Mouse (Mus musculus) forebrain, embryonic 11.5 days (tissue): ENCODE data around the gene Dmwd. TPM values are rescaled to one million over a fixed set of nuclear protein-coding genes. Genes with fewer than 3 reads are reported as not detected.

Source experiments
- ATAC-seq: fragments of 200-750 bp; cut with Nextera tagmentation; replicated peaks from 2 replicates; pipeline ENCODE4 v1.8.0; 2017; ENCODE audit warnings: moderate TSS enrichment; ENCODE audit not compliant: low FRiP score
- DNase-seq: peaks from one replicate; pipeline ENCODE4 v3.0.0-alpha.2; 2017; ENCODE audit warnings: low spot score
- H3K27ac ChIP-seq: fragments of 300-500 bp; sonication (generic); 2 replicates; pipeline ENCODE4 v1.5.1; 2014; ENCODE audit warnings: low read depth, low read length
- H3K27me3 ChIP-seq: fragments of 300-500 bp; sonication (generic); 2 replicates; pipeline ENCODE4 v1.6.1; 2014; ENCODE audit warnings: mild to moderate bottlenecking, low read length, mixed read lengths; ENCODE audit not compliant: control insufficient read depth, insufficient read depth
- H3K36me3 ChIP-seq: fragments of 300-500 bp; sonication (generic); 2 replicates; pipeline ENCODE4 v1.6.1; 2014; ENCODE audit warnings: mild to moderate bottlenecking, low read length, moderate library complexity, mixed read lengths; ENCODE audit not compliant: control insufficient read depth, insufficient read depth
- H3K4me1 ChIP-seq: fragments of 300-500 bp; sonication (generic); replicated peaks from 2 replicates; pipeline ENCODE4 v1.6.1; 2014; ENCODE audit warnings: low read length, mixed read lengths; ENCODE audit not compliant: control insufficient read depth, insufficient read depth
- H3K4me2 ChIP-seq: fragments of 300-500 bp; sonication (generic); 2 replicates; pipeline ENCODE4 v1.6.1; 2014; ENCODE audit warnings: low read depth, mild to moderate bottlenecking, low read length, moderate library complexity, mixed read lengths; ENCODE audit not compliant: severe bottlenecking
- H3K4me3 ChIP-seq: fragments of 300-500 bp; sonication (generic); 2 replicates; pipeline ENCODE4 v1.5.1; 2014; ENCODE audit warnings: low read depth, low read length
- H3K9ac ChIP-seq: fragments of 300-500 bp; sonication (generic); 2 replicates; pipeline ENCODE4 v1.6.1; 2014; ENCODE audit warnings: low read length
- H3K9me3 ChIP-seq: fragments of 300-500 bp; sonication (generic); 2 replicates; pipeline ENCODE4 v1.6.1; 2016; ENCODE audit warnings: low read length, mixed read lengths; ENCODE audit not compliant: control insufficient read depth
- WGBS: fragments of 180-500 bp; shearing (Covaris S2); extraction: QIAGEN DNeasy Blood & Tissue Kit; methylation state at CpG from one replicate; pipeline ENCODE4 v1.1.7; 2014; 5-methylcytosine and 5-hydroxymethylcytosine counted together
- polyA plus RNA-seq: library from polyadenylated mRNA; unstranded; fragments of >200 nt; fragmentation: Nextera tagmentation; extraction: Ambion mirVana; gene quantifications from 2 replicates; pipeline ENCODE4 v1.2.1, GENCODE M21; 2014

The Dmwd gene
- polyA plus RNA-seq, 1 experiment from 2014 or later = 20.9 TPM

GRCm38 (mm10) chr7:19094471-19094825 lies 18.4 kb downstream of the Dmwd start, which contains the start of gene Six5:
TSS of gene Six5 (plus strand) at chr7:19094594.
- H3K4me1 ChIP-seq = peaks cover 33% of the 10 kb centered on the region
- peak within 1 kb of the TSS; percentile 93 for H3K9ac ChIP-seq
- no peaks in the 10 kb centered on the region for H3K9me3 ChIP-seq
- ATAC-seq (no peak), DNase-seq (no peak)
- under 1% methylated on average over 23 of the region's 36 CpGs for WGBS
- peak within 1 kb of the TSS; percentile 97 for H3K27ac ChIP-seq
- no peaks in the 10 kb centered on the region for H3K36me3 ChIP-seq
- H3K4me3 ChIP-seq = peak within 1 kb of the TSS; percentile 72
- peaks cover 13% of the 10 kb centered on the region for H3K27me3 ChIP-seq
- H3K4me2 ChIP-seq = peak within 1 kb of the TSS; percentile 95

- Histone ChIP-seq H3K9me3 (no peaks in the 10 kb centered on the region), H3K27ac (peak overlapping the region; percentile 97), H3K9ac (peak overlapping the region; percentile 93), H3K4me1 (peaks cover 33% of the 10 kb centered on the region), H3K27me3 (peaks cover 13% of the 10 kb centered on the region), H3K4me2 (peak overlapping the region; percentile 95), H3K36me3 (no peaks in the 10 kb centered on the region), H3K4me3 (peak overlapping the region; percentile 72)
- ATAC-seq = no peak
- WGBS = under 1% methylated on average over 84 of the region's 87 CpGs
- DNase-seq = peak; percentile 86
Measured at GRCm38 (mm10) chr7:19094826-19095750, 19.1 kb downstream of the Dmwd start.

- ATAC-seq = no peak
Measured at GRCm38 (mm10) chr7:19095751-19096110, 19.7 kb downstream of the Dmwd start.

DNA sequence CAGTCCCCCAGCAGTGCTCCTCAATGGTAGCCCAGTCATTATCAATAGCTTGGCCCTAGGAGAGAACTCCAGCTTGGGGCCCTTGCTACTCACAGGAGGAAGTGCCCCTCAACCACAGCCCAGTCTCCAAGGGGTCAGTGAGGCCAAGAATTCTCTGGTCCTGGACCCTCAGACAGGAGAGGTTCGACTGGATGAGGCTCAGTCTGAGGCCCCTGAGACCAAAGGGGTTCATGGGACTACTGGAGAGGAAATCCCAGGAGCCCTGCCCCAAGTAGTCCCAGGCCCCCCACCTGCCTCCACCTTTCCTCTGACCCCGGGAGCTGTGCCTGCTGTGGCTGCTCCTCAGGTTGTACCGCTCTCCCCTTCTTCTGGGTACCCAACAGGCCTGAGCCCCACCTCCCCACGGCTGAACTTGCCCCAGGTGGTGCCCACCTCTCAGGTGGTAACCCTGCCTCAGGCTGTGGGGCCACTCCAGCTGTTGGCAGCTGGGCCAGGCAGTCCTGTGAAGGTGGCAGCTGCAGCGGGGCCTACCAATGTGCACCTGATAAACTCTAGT lies 20.5 kb downstream of the Dmwd start:
- ATAC-seq (no peak), DNase-seq (no peak)
- WGBS = 52% methylated on average over 5 of the region's 5 CpGs
- Histone ChIP-seq H3K36me3 (no peaks in the 10 kb centered on the region), H3K9ac (peak overlapping the region; percentile 93), H3K4me2 (peak overlapping the region; percentile 95), H3K4me1 (peaks cover 32% of the 10 kb centered on the region), H3K27me3 (peaks cover 4% of the 10 kb centered on the region), H3K9me3 (no peaks in the 10 kb centered on the region), H3K27ac (no peak overlapping the region), H3K4me3 (peak overlapping the region; percentile 72)

More at GRCm38 (mm10) chr7:19095751-19096110, 19.7 kb downstream of the Dmwd start:
- no peaks in the 10 kb centered on the region for H3K36me3 ChIP-seq
- no peaks in the 10 kb centered on the region for H3K9me3 ChIP-seq
- peaks cover 11% of the 10 kb centered on the region for H3K27me3 ChIP-seq
- 0 out of 2 replicates have a peak overlapping the region, but pooled peaks have one; percentile 12 for H3K27ac ChIP-seq
- under 1% methylated on average over 19 of the region's 19 CpGs for WGBS
- H3K4me3 ChIP-seq = peak overlapping the region; percentile 72
- peak overlapping the region; percentile 95 for H3K4me2 ChIP-seq
- DNase-seq = peak; percentile 86
- H3K4me1 ChIP-seq = peaks cover 33% of the 10 kb centered on the region
- peak overlapping the region; percentile 93 for H3K9ac ChIP-seq

DNA sequence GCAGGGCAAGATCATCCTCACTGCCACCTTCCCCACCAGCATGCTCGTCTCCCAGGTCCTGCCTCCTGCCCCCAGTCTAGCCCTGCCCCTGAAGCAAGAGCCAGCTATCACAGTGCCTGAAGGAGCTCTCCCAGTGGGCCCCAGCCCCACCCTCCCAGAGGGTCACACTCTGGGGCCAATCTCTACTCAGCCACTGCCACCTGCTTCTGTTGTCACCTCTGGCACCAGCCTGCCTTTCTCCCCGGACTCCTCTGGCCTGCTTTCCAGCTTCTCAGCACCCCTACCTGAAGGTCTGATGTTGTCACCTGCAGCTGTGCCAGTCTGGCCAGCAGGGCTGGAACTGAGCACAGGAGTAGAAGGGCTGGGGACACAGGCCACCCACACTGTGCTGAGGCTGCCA lies 21.2 kb downstream of the Dmwd start:
- H3K4me1 ChIP-seq = peaks cover 28% of the 10 kb centered on the region
- DNase-seq (no peak), ATAC-seq (no peak)
- H3K4me2 ChIP-seq = no peak overlapping the region
- no peak overlapping the region for H3K4me3 ChIP-seq
- H3K27ac ChIP-seq = no peak overlapping the region
- no peaks in the 10 kb centered on the region for H3K27me3 ChIP-seq
- H3K36me3 ChIP-seq = no peaks in the 10 kb centered on the region
- 66% methylated on average over 2 of the region's 2 CpGs for WGBS
- H3K9ac ChIP-seq = no peak overlapping the region
- H3K9me3 ChIP-seq = no peaks in the 10 kb centered on the region

- H3K27me3 ChIP-seq = no peaks in the 10 kb centered on the region
- no peak overlapping the region for H3K9ac ChIP-seq
- no peak overlapping the region for H3K4me2 ChIP-seq
- H3K27ac ChIP-seq = no peak overlapping the region
- no peak for DNase-seq
- no peaks in the 10 kb centered on the region for H3K36me3 ChIP-seq
- no peaks in the 10 kb centered on the region for H3K9me3 ChIP-seq
- no peak for ATAC-seq
- H3K4me3 ChIP-seq = no peak overlapping the region
- H3K4me1 ChIP-seq = peaks cover 22% of the 10 kb centered on the region
Measured at GRCm38 (mm10) chr7:19097863-19098262, 21.8 kb downstream of the Dmwd start.

GRCm38 (mm10) chr7:19098811-19099210 lies 22.8 kb downstream of the Dmwd start:
- H3K9ac ChIP-seq = no peak overlapping the region
- no peak overlapping the region for H3K4me3 ChIP-seq
- DNase-seq (no peak), ATAC-seq (no peak)
- H3K4me2 ChIP-seq = no peak overlapping the region
- no peaks in the 10 kb centered on the region for H3K9me3 ChIP-seq
- H3K27ac ChIP-seq = no peak overlapping the region
- H3K36me3 ChIP-seq = no peaks in the 10 kb centered on the region
- peaks cover 14% of the 10 kb centered on the region for H3K4me1 ChIP-seq
- WGBS = 61% methylated on average over 7 of the region's 7 CpGs
- H3K27me3 ChIP-seq = no peaks in the 10 kb centered on the region

DNA sequence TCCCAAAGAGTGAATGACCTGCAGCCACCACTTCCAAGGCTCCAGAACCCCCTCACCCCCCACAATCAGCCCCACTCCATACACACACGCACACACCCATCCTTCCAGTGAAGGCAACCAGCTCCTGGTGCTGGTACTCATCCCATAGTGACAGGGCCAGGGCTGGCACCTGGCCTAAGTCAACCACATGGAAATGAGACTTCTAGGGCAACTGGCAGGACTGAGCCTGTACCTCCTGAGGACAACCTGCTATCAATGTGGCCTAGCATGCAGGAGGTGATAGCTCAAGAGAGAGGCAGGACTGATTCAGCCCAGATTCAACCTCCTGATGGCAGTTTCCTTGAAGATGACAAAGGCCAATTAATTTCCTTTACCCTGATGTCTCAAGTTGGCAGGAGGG lies 24.3 kb downstream of the Dmwd start:
- Histone ChIP-seq H3K4me1 (peaks cover 14% of the 10 kb centered on the region), H3K9ac (no peak overlapping the region), H3K4me3 (no peak overlapping the region), H3K27ac (no peak overlapping the region), H3K4me2 (no peak overlapping the region), H3K36me3 (no peaks in the 10 kb centered on the region), H3K9me3 (no peaks in the 10 kb centered on the region), H3K27me3 (no peaks in the 10 kb centered on the region)
- DNase-seq = no peak
- WGBS = 79% methylated on average over 1 of the region's 1 CpGs
- no peak for ATAC-seq
